Mouse (Mus musculus): ENCODE data around the gene Fam83d.

Fam83d gene

DNA sequence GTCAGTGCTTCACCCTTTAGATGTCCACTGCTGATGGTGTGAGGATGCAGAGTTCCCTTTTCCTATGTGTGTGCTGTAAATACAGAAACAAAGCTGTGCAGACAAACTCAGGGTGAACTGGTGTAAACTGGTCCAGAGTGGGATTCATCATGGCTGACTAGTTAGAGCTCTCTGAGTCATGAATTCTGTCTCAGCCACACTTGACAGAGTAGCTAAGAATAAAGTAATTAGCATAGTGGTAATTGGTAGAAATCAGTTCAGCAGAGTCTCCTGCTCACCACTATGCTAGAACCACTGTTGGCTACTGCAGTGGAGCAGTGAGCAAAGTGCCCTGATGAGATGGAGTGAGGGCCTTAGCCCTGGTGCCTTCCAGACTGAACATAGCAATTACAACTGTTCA is 47.8 kb downstream of the Fam83d start:
- DNase-seq (ENCODE audit: low spot score), result no peak

- DNase-seq (ENCODE audit: low spot score), result no peak
Measured at GRCm38 (mm10) chr2:158816239-158816638, 48.3 kb downstream of the Fam83d start.

DNA sequence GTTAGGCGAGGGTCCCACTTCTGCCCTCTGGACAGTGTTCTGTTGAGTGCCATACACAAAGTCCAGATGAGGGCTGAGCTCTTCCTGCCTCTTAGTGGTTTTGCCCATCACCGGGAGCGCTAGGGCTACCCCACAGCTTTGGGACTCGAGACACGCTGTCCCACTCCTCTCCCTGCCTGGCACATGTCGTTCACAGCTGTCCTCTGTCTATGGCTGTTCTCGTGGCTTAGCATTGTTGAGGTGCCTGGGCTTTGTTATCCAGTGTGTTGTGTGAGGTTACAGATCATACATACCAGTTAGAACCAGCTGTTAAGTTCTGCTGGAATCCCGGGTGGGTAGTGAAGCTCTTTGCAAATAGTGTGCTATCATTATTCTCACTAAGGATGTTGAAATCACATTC is 49.8 kb downstream of the Fam83d start:
- DNase-seq (ENCODE audit: low spot score), result no peak

DNA sequence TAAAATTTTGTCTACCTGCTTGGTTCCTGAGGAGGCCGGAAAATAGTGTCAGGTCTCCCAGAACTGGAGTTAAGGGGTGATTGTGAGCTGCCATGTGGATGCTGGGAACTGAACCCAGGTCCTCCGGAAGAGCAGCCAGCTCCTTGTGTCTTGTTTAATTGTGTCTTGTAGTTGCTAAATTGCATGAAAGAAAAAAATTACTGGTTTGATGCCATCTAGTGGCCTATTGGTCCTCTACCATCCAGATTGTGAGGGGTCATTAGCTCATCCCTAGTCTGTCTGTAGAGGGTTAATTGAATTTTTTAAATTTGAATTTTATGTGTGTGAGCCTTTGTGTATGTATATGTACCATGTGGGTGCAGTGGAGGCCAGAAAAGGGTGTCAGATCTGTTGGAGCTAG is 60.2 kb downstream of the Fam83d start:
- DNase-seq (ENCODE audit: low spot score), result no peak

DNA sequence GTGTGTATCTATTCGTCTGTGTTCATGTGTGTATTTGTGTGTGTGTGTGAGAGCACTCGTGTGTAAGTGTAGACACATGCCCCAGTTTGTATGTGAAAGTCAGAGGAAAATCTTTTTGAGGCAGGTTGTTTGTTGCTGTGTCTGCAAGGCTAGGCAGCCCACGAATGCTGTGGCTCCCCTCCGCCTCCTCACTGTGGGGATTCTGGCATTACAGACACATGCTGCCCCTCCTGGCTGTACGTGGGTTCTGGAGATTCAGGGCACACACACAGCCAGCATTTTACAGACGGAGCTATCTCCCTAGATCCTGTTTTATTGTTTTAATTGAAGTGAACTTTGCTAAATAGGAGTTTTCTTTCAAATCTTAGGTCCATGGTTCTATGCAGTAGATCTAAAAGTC is 61.9 kb downstream of the Fam83d start:
- DNase-seq (ENCODE audit: low spot score), result no peak

GRCm38 (mm10) chr2:158833221-158833620 is 65.3 kb downstream of the Fam83d start:
- no peak for DNase-seq (ENCODE audit: low spot score)

- DNase-seq (ENCODE audit: low spot score), result no peak
Measured at GRCm38 (mm10) chr2:158833645-158834044, 65.8 kb downstream of the Fam83d start.
